8 mouse cellular contexts compared by ENCODE assay signal in the genomic region with DNA sequence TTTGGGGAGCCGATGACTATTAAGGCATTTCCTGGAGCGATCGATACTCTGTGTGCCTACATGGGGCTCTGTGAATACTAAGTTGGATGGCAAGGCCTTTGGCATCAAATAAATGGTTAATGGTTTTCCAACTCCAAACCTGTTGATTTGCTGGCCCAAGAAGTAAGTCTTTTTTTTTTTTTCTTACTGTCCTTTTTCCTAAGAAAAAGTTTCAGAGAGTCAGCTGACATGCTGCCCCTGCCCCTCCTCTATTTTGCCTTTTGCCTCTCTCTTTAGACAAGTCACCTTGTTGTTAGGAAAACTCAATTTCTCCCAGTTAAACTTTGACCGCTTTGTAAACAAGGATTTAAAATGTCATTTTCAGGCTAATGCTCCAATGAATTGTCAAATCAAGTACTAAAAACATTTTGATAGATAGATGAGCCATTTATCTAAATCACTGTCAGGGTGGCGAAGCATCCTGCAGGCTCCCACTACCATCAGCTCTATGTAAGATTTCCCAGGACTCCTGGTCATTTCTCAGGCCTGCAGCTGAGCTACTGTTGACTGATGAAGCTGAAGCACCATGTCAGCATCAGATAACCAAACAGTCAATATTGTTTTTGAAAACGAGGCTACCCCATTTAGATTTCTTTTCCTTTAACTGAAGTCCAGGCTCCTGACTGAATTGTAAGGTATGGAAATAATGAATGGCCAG.
A peak's percentile ranks its signal among the peaks of the same experiment; 100 is the strongest.
DNase-seq lines count a peak whose midpoint lies in the region; ATAC-seq and TF ChIP-seq lines count a peak whose summit lies in the region.

No protein-coding gene starts in this region.

- 27% methylated on average over 6 of the region's 6 CpGs for WGBS in hindbrain, embryonic 11.5 days
- 50% methylated on average over 6 of the region's 6 CpGs for WGBS in liver, embryonic 14.5 days (ENCODE audit: insufficient replicate concordance)

- peak; percentile 56 for DNase-seq in embryo, embryonic 10 days (ENCODE audit: low spot score)
- DNase-seq in embryo, embryonic 11 days: no peak
- DNase-seq in Muller cell, postnatal 12 days (ENCODE audit: inconsistent ontology term): peak; percentile 24
- peak; percentile 13 for DNase-seq in hindbrain, embryonic 11.5 days (ENCODE audit: low spot score)
- DNase-seq in liver, embryonic 14.5 days (ENCODE audit: low read depth in 3 of 3, low spot score in 3 of 3): no peak
- DNase-seq in thymus, adult 18-20 months: no peak
- no peak for DNase-seq in B cell, adult 2 months

- TF ChIP-seq CTCF in liver, embryonic 14.5 days (IDR thresholded peaks at IDR 0.05; ENCODE audit: low read depth): no peak

- H3K9me3 ChIP-seq in hindbrain, embryonic 11.5 days (ENCODE audit: control insufficient read depth, low read length): no peaks in the 10 kb centered on the region
- no peaks in the 10 kb centered on the region for H3K9me3 ChIP-seq in liver, embryonic 14.5 days (ENCODE audit: control insufficient read depth, low read length)

- H3K4me1 ChIP-seq in hindbrain, embryonic 11.5 days (replicated peaks; ENCODE audit: control insufficient read depth, insufficient read depth, low read length): no peaks in the 10 kb centered on the region; the same call in 1 of the 2 replicates
- peaks cover 0 to 3% of the 10 kb centered on the region in 2 experiments; a peak in 2 of 4 replicates for H3K4me1 ChIP-seq in liver, embryonic 14.5 days (replicated peaks; ENCODE audit: control insufficient read depth in 2 of 2, insufficient read depth in 2 of 2, low read length in 1 of 2)

- H3K36me3 ChIP-seq in hindbrain, embryonic 11.5 days (ENCODE audit: control insufficient read depth, insufficient read depth, low read length): no peaks in the 10 kb centered on the region
- H3K36me3 ChIP-seq in liver, embryonic 14.5 days (replicated peaks; ENCODE audit: control insufficient read depth, insufficient read depth, low read depth): no peaks in the 10 kb centered on the region

- no peak overlapping the region for H3K27ac ChIP-seq in hindbrain, embryonic 11.5 days (ENCODE audit: low read depth, low read length)
- no peak overlapping the region for H3K27ac ChIP-seq in liver, embryonic 14.5 days

- peaks cover 6% of the 10 kb centered on the region for H3K27me3 ChIP-seq in hindbrain, embryonic 11.5 days (ENCODE audit: control insufficient read depth, insufficient read depth, low read length)
- H3K27me3 ChIP-seq in liver, embryonic 14.5 days (ENCODE audit: control insufficient read depth, insufficient read depth, low read length): peaks cover 16% of the 10 kb centered on the region

- peak overlapping the region; percentile 42 for H3K4me3 ChIP-seq in hindbrain, embryonic 11.5 days (ENCODE audit: low read depth, low read length)
- peak overlapping the region; percentile 51 to 56; a peak in 3 of 4 replicates for H3K4me3 ChIP-seq in liver, embryonic 14.5 days (ENCODE audit: insufficient read depth in 1 of 2, low read depth in 2 of 2, low read length in 2 of 2)

- H3K9ac ChIP-seq in hindbrain, embryonic 11.5 days (ENCODE audit: low read depth, low read length): no peak overlapping the region
- no peak overlapping the region for H3K9ac ChIP-seq in liver, embryonic 14.5 days (replicated peaks)

- TF ChIP-seq EP300 in liver, embryonic 14.5 days (IDR thresholded peaks at IDR 0.05; ENCODE audit: low read depth): no peak

- H3K4me2 ChIP-seq in hindbrain, embryonic 11.5 days (replicated peaks; ENCODE audit: low read depth, low read length): peak overlapping the region; percentile 81
- H3K4me2 ChIP-seq in liver, embryonic 14.5 days (ENCODE audit: low read depth): peak overlapping the region; percentile 48

- no peak for ATAC-seq in hindbrain, embryonic 11.5 days (ENCODE audit: low FRiP score)
- no peak for ATAC-seq in liver, embryonic 14.5 days (ENCODE audit: insufficient read depth)
- no peak for ATAC-seq in cerebellum, adult (ENCODE audit: insufficient number of reproducible peaks, low FRiP score, low TSS enrichment)

Comparison
In these comparisons a context has a peak if more than half of its experiments do, and no peak if none do; other contexts are left out.
1. DNase-seq: peak in embryo, embryonic 10 days (single experiment), Muller cell, postnatal 12 days (single experiment) and hindbrain, embryonic 11.5 days (single experiment); none in embryo, embryonic 11 days (single experiment), liver, embryonic 14.5 days (0 of 3), thymus, adult 18-20 months (0 of 2) and B cell, adult 2 months (0 of 2).